Mouse (Mus musculus) layer of hippocampus, postnatal 10 days (tissue): ENCODE data around the gene 2810004N23Rik. TPM values are rescaled to one million over a fixed set of nuclear protein-coding genes. Genes with fewer than 3 reads are reported as not detected.

Source experiments
- DNase-seq, 2 experiments: peaks; one replicate each; pipeline ENCODE4 v3.0.0; 2021; ENCODE audit warnings: low spot score in 2 of 2
- total RNA-seq, 2 experiments: library from RNA; stranded (reverse); gene quantifications; 2 replicates each; pipeline ENCODE4 v1.2.3; 2021

The 2810004N23Rik gene
- total RNA-seq, 2 experiments from 2014 or later = 21.5 to 22.0 TPM

GRCm38 (mm10) chr8:124791751-124792150, 71.2 kb downstream of the 2810004N23Rik start:
- DNase-seq = no peak

GRCm38 (mm10) chr8:124790676-124791075, 72.2 kb downstream of the 2810004N23Rik start:
- DNase-seq = no peak

Other genes with a start within 250 kb of the 2810004N23Rik start
- gene 2310022B05Rik, start 199.8 kb downstream of the 2810004N23Rik start, total RNA-seq = 100 to 1,000 TPM in 1 of 2 experiments, 10 to 100 TPM in 1; 96.2 to 106 TPM
- 10 to 100 TPM; 59.3 to 61.0 TPM for gene Ttc13, start 141.1 kb downstream of the 2810004N23Rik start, total RNA-seq
- 10 to 100 TPM; 15.6 to 20.2 TPM for gene Arv1, start 141.0 kb downstream of the 2810004N23Rik start, total RNA-seq
- gene Fam89a, start 111.3 kb downstream of the 2810004N23Rik start, total RNA-seq = under 1 TPM; 0.25 to 0.37 TPM
- 10 to 100 TPM; 49.8 to 53.1 TPM for gene Trim67, start 70.0 kb downstream of the 2810004N23Rik start, total RNA-seq
- gene Gnpat, start 87 bp downstream of the 2810004N23Rik start, total RNA-seq = 10 to 100 TPM; 57.8 to 62.8 TPM
- 10 to 100 TPM; 37.5 to 37.9 TPM for gene Exoc8, start 34.6 kb upstream of the 2810004N23Rik start, total RNA-seq
- 10 to 100 TPM; 13.6 to 16.6 TPM for gene Sprtn, start 34.8 kb upstream of the 2810004N23Rik start, total RNA-seq
- 10 to 100 TPM; 59.7 to 63.2 TPM for gene Egln1, start 86.2 kb upstream of the 2810004N23Rik start, total RNA-seq
- gene Tsnax, start 149.9 kb upstream of the 2810004N23Rik start, total RNA-seq = 10 to 100 TPM; 88.3 to 90.9 TPM
- gene Disc1, start 191.1 kb upstream of the 2810004N23Rik start, total RNA-seq = 1 to 10 TPM; 4.7 to 5.2 TPM